Mouse (Mus musculus) lung, embryonic 16.5 days (tissue): ENCODE measurements around the gene Sf3b3. TPM values are rescaled to one million over a fixed set of nuclear protein-coding genes. Genes with fewer than 3 reads are reported as not detected.

ENCODE experiments used
- ATAC-seq: fragments of 200-750 bp; cut with Nextera tagmentation; 2 replicates; pipeline ENCODE4 v1.8.0; 2017; ENCODE audit warnings: low read depth, mild to moderate bottlenecking, moderate library complexity
- H3K27ac ChIP-seq: fragments of 300-500 bp; sonication (generic); 2 replicates; pipeline ENCODE4 v1.5.1; 2014; ENCODE audit warnings: mild to moderate bottlenecking, control low read depth, low read length
- H3K27me3 ChIP-seq: fragments of 300-500 bp; sonication (generic); 2 replicates; pipeline ENCODE4 v1.6.1; 2014; ENCODE audit warnings: low read depth, low read length, mixed read lengths; ENCODE audit not compliant: control insufficient read depth, insufficient read depth
- H3K36me3 ChIP-seq: fragments of 300-500 bp; sonication (generic); 2 replicates; pipeline ENCODE4 v1.6.1; 2014; ENCODE audit warnings: low read length; ENCODE audit not compliant: control insufficient read depth, insufficient read depth
- H3K4me1 ChIP-seq: fragments of 300-500 bp; sonication (generic); replicated peaks from 2 replicates; pipeline ENCODE4 v1.6.1; 2014; ENCODE audit warnings: low read length, mixed read lengths; ENCODE audit not compliant: control insufficient read depth, insufficient read depth
- H3K4me2 ChIP-seq: fragments of 300-500 bp; sonication (generic); 2 replicates; pipeline ENCODE4 v1.6.1; 2014; ENCODE audit warnings: low read depth, low read length, control low read depth
- H3K4me3 ChIP-seq: fragments of 300-500 bp; sonication (generic); 2 replicates; pipeline ENCODE4 v1.5.1; 2014; ENCODE audit warnings: mild to moderate bottlenecking, low read length, control low read depth
- H3K9ac ChIP-seq: fragments of 300-500 bp; sonication (generic); 2 replicates; pipeline ENCODE4 v1.6.1; 2014; ENCODE audit warnings: low read length, control low read depth
- H3K9me3 ChIP-seq: fragments of 300-500 bp; sonication (generic); 2 replicates; pipeline ENCODE4 v1.6.1; 2016; ENCODE audit warnings: low read length; ENCODE audit not compliant: control insufficient read depth
- WGBS: fragments of 180-500 bp; shearing (Covaris S2); extraction: QIAGEN DNeasy Blood & Tissue Kit; methylation state at CpG from one replicate; pipeline ENCODE4 v1.1.7; 2014; 5-methylcytosine and 5-hydroxymethylcytosine counted together
- polyA plus RNA-seq: library from polyadenylated mRNA; unstranded; fragments of >200 nt; fragmentation: Nextera tagmentation; extraction: Ambion mirVana; gene quantifications from 2 replicates; pipeline ENCODE4 v1.2.1, GENCODE M21; 2015

Sf3b3 gene
- polyA plus RNA-seq, 1 experiment from 2014 or later = 140 TPM

- Histone ChIP-seq H3K27ac (no peak overlapping the region), H3K4me2 (no peak overlapping the region), H3K9me3 (no peaks in the 10 kb centered on the region), H3K4me1 (no peaks in the 10 kb centered on the region; the same call in 1 of the 2 replicates), H3K36me3 (no peaks in the 10 kb centered on the region), H3K27me3 (no peaks in the 10 kb centered on the region), H3K9ac (no peak overlapping the region), H3K4me3 (no peak overlapping the region)
- WGBS = 86% methylated on average over 5 of the region's 5 CpGs
- ATAC-seq = no peak
Measured at GRCm38 (mm10) chr8:110802988-110803387, 43.6 kb downstream of the Sf3b3 start.

- H3K4me1 ChIP-seq = peaks cover 15% of the 10 kb centered on the region
Measured at GRCm38 (mm10) chr8:110797086-110797485, 49.5 kb downstream of the Sf3b3 start.

GRCm38 (mm10) chr8:110794363-110794965 is 52.1 kb downstream of the Sf3b3 start:
- H3K4me3 ChIP-seq = no peak overlapping the region
- no peak overlapping the region for H3K4me2 ChIP-seq
- H3K27ac ChIP-seq = no peak overlapping the region
- WGBS = 72% methylated on average over 7 of the region's 7 CpGs
- no peak for ATAC-seq
- H3K9me3 ChIP-seq = peaks cover 4% of the 10 kb centered on the region; the same call in 1 of the 2 replicates
- H3K27me3 ChIP-seq = no peaks in the 10 kb centered on the region
- H3K4me1 ChIP-seq = peaks cover 27% of the 10 kb centered on the region
- no peak overlapping the region for H3K9ac ChIP-seq
- no peaks in the 10 kb centered on the region for H3K36me3 ChIP-seq

More at GRCm38 (mm10) chr8:110797086-110797485, 49.5 kb downstream of the Sf3b3 start:
- Histone ChIP-seq H3K4me2 (no peak overlapping the region), H3K9me3 (peaks cover 4% of the 10 kb centered on the region; the same call in 1 of the 2 replicates), H3K9ac (no peak overlapping the region), H3K27me3 (no peaks in the 10 kb centered on the region), H3K27ac (no peak overlapping the region), H3K4me3 (no peak overlapping the region), H3K36me3 (no peaks in the 10 kb centered on the region)
- ATAC-seq = no peak
- WGBS = 90% methylated on average over 8 of the region's 8 CpGs

- Histone ChIP-seq H3K36me3 (no peaks in the 10 kb centered on the region), H3K9me3 (peaks cover 4% of the 10 kb centered on the region; the same call in 1 of the 2 replicates), H3K4me2 (no peak overlapping the region), H3K27ac (peak overlapping the region; percentile 68), H3K4me3 (no peak overlapping the region), H3K9ac (no peak overlapping the region), H3K27me3 (no peaks in the 10 kb centered on the region), H3K4me1 (peaks cover 28% of the 10 kb centered on the region)
- no peak for ATAC-seq
- 86% methylated on average over 9 of the region's 9 CpGs for WGBS
Measured at GRCm38 (mm10) chr8:110793936-110794335, 52.7 kb downstream of the Sf3b3 start.

GRCm38 (mm10) chr8:110793511-110793910 is 53.1 kb downstream of the Sf3b3 start:
- H3K36me3 ChIP-seq = no peaks in the 10 kb centered on the region
- ATAC-seq = no peak
- H3K27me3 ChIP-seq = no peaks in the 10 kb centered on the region
- peaks cover 4% of the 10 kb centered on the region; the same call in 1 of the 2 replicates for H3K9me3 ChIP-seq
- H3K4me2 ChIP-seq = peak overlapping the region; percentile 10
- peak overlapping the region; percentile 68 for H3K27ac ChIP-seq
- H3K4me1 ChIP-seq = peaks cover 28% of the 10 kb centered on the region
- 63% methylated on average over 9 of the region's 9 CpGs for WGBS
- H3K4me3 ChIP-seq = no peak overlapping the region
- H3K9ac ChIP-seq = peak overlapping the region; percentile 11; the same call in 1 of the 2 replicates

- Histone ChIP-seq H3K36me3 (no peaks in the 10 kb centered on the region), H3K4me3 (no peak overlapping the region; the same call in 1 of the 2 replicates), H3K9me3 (peaks cover 4% of the 10 kb centered on the region; the same call in 1 of the 2 replicates), H3K27me3 (no peaks in the 10 kb centered on the region), H3K4me1 (peaks cover 28% of the 10 kb centered on the region), H3K27ac (peak overlapping the region; percentile 68), H3K4me2 (peak overlapping the region; percentile 10), H3K9ac (peak overlapping the region; percentile 11; the same call in 1 of the 2 replicates)
- 14% methylated on average over 11 of the region's 11 CpGs for WGBS
- peak; percentile 88 for ATAC-seq
Measured at GRCm38 (mm10) chr8:110792574-110793200, 53.9 kb downstream of the Sf3b3 start.

GRCm38 (mm10) chr8:110791164-110791563 is 55.4 kb downstream of the Sf3b3 start:
- Histone ChIP-seq H3K27me3 (no peaks in the 10 kb centered on the region), H3K9ac (no peak overlapping the region), H3K36me3 (no peaks in the 10 kb centered on the region), H3K4me2 (no peak overlapping the region), H3K27ac (no peak overlapping the region), H3K9me3 (peaks cover 4% of the 10 kb centered on the region; the same call in 1 of the 2 replicates), H3K4me1 (peaks cover 28% of the 10 kb centered on the region), H3K4me3 (no peak overlapping the region)
- no peak for ATAC-seq
- 60% methylated on average over 10 of the region's 10 CpGs for WGBS

- H3K4me1 ChIP-seq = peaks cover 28% of the 10 kb centered on the region
- no peak overlapping the region for H3K9ac ChIP-seq
- no peaks in the 10 kb centered on the region for H3K9me3 ChIP-seq
- no peak overlapping the region for H3K4me3 ChIP-seq
- H3K36me3 ChIP-seq = no peaks in the 10 kb centered on the region
- 25% methylated on average over 6 of the region's 6 CpGs for WGBS
- H3K27me3 ChIP-seq = no peaks in the 10 kb centered on the region
- H3K27ac ChIP-seq = no peak overlapping the region
- ATAC-seq = no peak
- no peak overlapping the region for H3K4me2 ChIP-seq
Measured at GRCm38 (mm10) chr8:110790270-110790669, 56.3 kb downstream of the Sf3b3 start.

GRCm38 (mm10) chr8:110789571-110789970 is 57.0 kb downstream of the Sf3b3 start:
- Histone ChIP-seq H3K4me1 (peaks cover 28% of the 10 kb centered on the region), H3K27ac (no peak overlapping the region), H3K27me3 (no peaks in the 10 kb centered on the region), H3K36me3 (no peaks in the 10 kb centered on the region), H3K4me3 (no peak overlapping the region), H3K9me3 (no peaks in the 10 kb centered on the region), H3K4me2 (no peak overlapping the region), H3K9ac (no peak overlapping the region)
- WGBS = 40% methylated on average over 12 of the region's 12 CpGs
- ATAC-seq = no peak
